8 mouse cellular contexts compared by ENCODE assay signal in genomic region chr12:52700697-52701191, GRCm38 (mm10). TPM values are rescaled to one million over a fixed set of nuclear protein-coding genes. Genes with fewer than 3 reads are reported as not detected.
DNase-seq lines count a peak whose midpoint lies in the region; ATAC-seq and TF ChIP-seq lines count a peak whose summit lies in the region.

No protein-coding gene starts in this region.

- H3K27me3 ChIP-seq in spleen, adult 2 months (ENCODE audit: control insufficient read depth, insufficient read depth, low read length): no peaks in the 10 kb centered on the region
- no peaks in the 10 kb centered on the region for H3K27me3 ChIP-seq in hindbrain, embryonic 14.5 days (ENCODE audit: control insufficient read depth, insufficient read depth, low read length)
- no peaks in the 10 kb centered on the region for H3K27me3 ChIP-seq in midbrain, postnatal 0 days (ENCODE audit: insufficient read depth, low read length)

- peak; percentile 21; the same call in 1 of the 2 replicates for ATAC-seq in cerebellum, adult (ENCODE audit: insufficient number of reproducible peaks, low FRiP score, low TSS enrichment)
- peak; percentile 54 for ATAC-seq in hindbrain, embryonic 14.5 days (ENCODE audit: low FRiP score)
- ATAC-seq in midbrain, postnatal 0 days (ENCODE audit: low FRiP score): peak; percentile 49; the same call in 1 of the 2 replicates

- no peaks in the 10 kb centered on the region for H3K4me1 ChIP-seq in spleen, adult 2 months (ENCODE audit: control insufficient read depth, insufficient read depth, insufficient read length)
- H3K4me1 ChIP-seq in hindbrain, embryonic 14.5 days (replicated peaks; ENCODE audit: control insufficient read depth, insufficient read depth, low read length): peaks cover 30% of the 10 kb centered on the region
- H3K4me1 ChIP-seq in midbrain, postnatal 0 days (ENCODE audit: insufficient read depth, low read length): peaks cover 18% of the 10 kb centered on the region; the same call in 1 of the 2 replicates

- H3K4me3 ChIP-seq in spleen, adult 2 months (ENCODE audit: extremely low read depth, insufficient read depth, insufficient read length): 0 out of 2 replicates have a peak overlapping the region, but pooled peaks have one; percentile 21
- H3K4me3 ChIP-seq in hindbrain, embryonic 14.5 days (replicated peaks; ENCODE audit: low read length): peak overlapping the region; percentile 57
- peak overlapping the region; percentile 59 for H3K4me3 ChIP-seq in midbrain, postnatal 0 days (ENCODE audit: low read depth, low read length)

- TF ChIP-seq CTCF in spleen, adult 2 months (IDR thresholded peaks at IDR 0.05; ENCODE audit: extremely low read depth, insufficient read depth, insufficient read length, insufficient replicate concordance): no peak
- peak; percentile 19; the same call in 1 of the 2 replicates for TF ChIP-seq CTCF in midbrain, postnatal 0 days (IDR thresholded peaks at IDR 0.05)

- no peaks in the 10 kb centered on the region for H3K9me3 ChIP-seq in hindbrain, embryonic 14.5 days (ENCODE audit: control insufficient read depth, low read length)
- H3K9me3 ChIP-seq in midbrain, postnatal 0 days (ENCODE audit: low read length): no peaks in the 10 kb centered on the region

- H3K27ac ChIP-seq in spleen, adult 2 months (ENCODE audit: insufficient read depth, low read length): no peak overlapping the region
- H3K27ac ChIP-seq in hindbrain, embryonic 14.5 days: peak overlapping the region; percentile 91
- H3K27ac ChIP-seq in midbrain, postnatal 0 days (ENCODE audit: low read depth, low read length): peak overlapping the region; percentile 85

- 60% methylated on average over 15 of the region's 15 CpGs for WGBS in spleen, adult 2 months
- 6% methylated on average over 15 of the region's 15 CpGs for WGBS in hindbrain, embryonic 14.5 days
- 4% methylated on average over 15 of the region's 15 CpGs for WGBS in midbrain, postnatal 0 days

- DNase-seq in cerebellum, postnatal 4 days (ENCODE audit: low spot score in 2 of 2): no peak
- DNase-seq in spleen, adult 2 months (ENCODE audit: low read depth in 1 of 2, low spot score in 2 of 2): no peak
- DNase-seq in spleen, adult 18-20 months: no peak
- DNase-seq in hindbrain, embryonic 14.5 days (ENCODE audit: low spot score): peak; percentile 62
- peak; percentile 56 for DNase-seq in midbrain, postnatal 0 days (ENCODE audit: low spot score)
- no peak for DNase-seq in yolk sac, embryonic 10.5 days (ENCODE audit: low spot score)
- DNase-seq in kidney, postnatal 10 days: no peak

- TF ChIP-seq POLR2A in spleen, adult 2 months (IDR thresholded peaks at IDR 0.05; ENCODE audit: low read depth, low read length): no peak

- peak overlapping the region; percentile 69 for H3K4me2 ChIP-seq in hindbrain, embryonic 14.5 days (replicated peaks)
- peak overlapping the region; percentile 77 for H3K4me2 ChIP-seq in midbrain, postnatal 0 days (ENCODE audit: low read depth, low read length, poor library complexity, severe bottlenecking)

- peak overlapping the region; percentile 77 for H3K9ac ChIP-seq in hindbrain, embryonic 14.5 days
- peak overlapping the region; percentile 69 for H3K9ac ChIP-seq in midbrain, postnatal 0 days (replicated peaks; ENCODE audit: low read length, poor library complexity, severe bottlenecking)

- H3K36me3 ChIP-seq in spleen, adult 2 months (ENCODE audit: control insufficient read depth, insufficient read depth, low read length): no peaks in the 10 kb centered on the region
- H3K36me3 ChIP-seq in hindbrain, embryonic 14.5 days (replicated peaks; ENCODE audit: control insufficient read depth, insufficient read depth): no peaks in the 10 kb centered on the region
- H3K36me3 ChIP-seq in midbrain, postnatal 0 days (ENCODE audit: insufficient read depth, low read length): 0 out of 2 replicates have a peak, but pooled peaks cover 3% of the 10 kb centered on the region

RNA-seq across cellular contexts. Expression of gene Akap6, which starts 1.6 kb away (rescaled TPM):
- polyA plus RNA-seq in spleen, adult 2 months (2012; rRNA removed): 0.02 and 0.07 TPM in 2 replicates
- polyA plus RNA-seq in hindbrain, embryonic 14.5 days (2014; fragmentation: Nextera tagmentation; extraction: Ambion mirVana): 38.1 and 39.0 TPM in 2 replicates
- 69.3 and 90.2 TPM in 2 replicates for total RNA-seq in midbrain, postnatal 0 days (2014; rRNA removed)
- polyA plus RNA-seq in midbrain, postnatal 0 days (2015; fragmentation: Nextera tagmentation; extraction: Ambion mirVana): 15.7 and 18.2 TPM in 2 replicates

Comparison
In these comparisons a context has a peak if more than half of its experiments do, and no peak if none do; other contexts are left out.
1. DNase-seq: peak in hindbrain, embryonic 14.5 days (single experiment) and midbrain, postnatal 0 days (single experiment); none in cerebellum, postnatal 4 days (0 of 2), spleen, adult 2 months (0 of 2), spleen, adult 18-20 months (0 of 2), yolk sac, embryonic 10.5 days (single experiment) and kidney, postnatal 10 days (single experiment).
2. RNA of gene Akap6, which starts 1.6 kb away (polyA plus RNA-seq): 38.1 to 39.0 TPM in hindbrain, embryonic 14.5 days and 15.7 to 18.2 TPM in midbrain, postnatal 0 days; 0.02 to 0.07 TPM in spleen, adult 2 months; every median in the first group is over 10 times any median in the second.
3. Peak in every context shown above with its lines, with median percentiles within 50 percentile points of each other: ATAC-seq and H3K4me3 ChIP-seq.